Mouse (Mus musculus) brain, embryonic 14.5 days (tissue): ENCODE measurements around the gene Esrrg. TPM values are rescaled to one million over a fixed set of nuclear protein-coding genes. Genes with fewer than 3 reads are reported as not detected.
A peak's percentile ranks its signal among the peaks of the same experiment; 100 is the strongest.

Experiments used
- DNase-seq: peaks from one replicate; pipeline ENCODE4 v3.0.0-alpha.2; 2011; ENCODE audit warnings: low read depth
- CTCF ChIP-seq: fragments of 200-500 bp; IDR thresholded peaks from 2 replicates; pipeline ENCODE4 v1.5.1; 2012; ENCODE audit warnings: inconsistent platforms, mild to moderate bottlenecking, moderate library complexity, borderline replicate concordance; ENCODE audit not compliant: insufficient read depth, insufficient read length; ENCODE audit errors: extremely low read depth
- POLR2A ChIP-seq: fragments of 200-500 bp; IDR thresholded peaks from 2 replicates; pipeline ENCODE4 v1.6.1; 2012; ENCODE audit warnings: mild to moderate bottlenecking, inconsistent platforms, borderline replicate concordance; ENCODE audit not compliant: poor library complexity, insufficient read depth, insufficient read length, severe bottlenecking; ENCODE audit errors: extremely low read depth
- polyA plus RNA-seq: library from polyadenylated mRNA; depleted of rRNA; stranded (reverse); fragments of >200 nt; gene quantifications from 2 replicates; pipeline ENCODE4 v1.2.3, GENCODE M21; 2012

Esrrg gene
- polyA plus RNA-seq, 1 experiment, result 31.4 TPM

GRCm38 (mm10) chr1:187651688-187652241, 43.2 kb downstream of the Esrrg start:
- DNase-seq, result peak; percentile 81
- TF ChIP-seq POLR2A, result 0 out of 2 replicates have a peak, but pooled peaks have one; percentile 24
- no peak for TF ChIP-seq CTCF

- no peak for TF ChIP-seq CTCF
- TF ChIP-seq POLR2A, result no peak
- DNase-seq, result no peak
These were observed 43.9 kb downstream of the Esrrg start for GRCm38 (mm10) chr1:187652445-187652844.

GRCm38 (mm10) chr1:187653390-187653789, 44.8 kb downstream of the Esrrg start:
- TF ChIP-seq POLR2A (no peak), CTCF (no peak)
- no peak for DNase-seq

GRCm38 (mm10) chr1:187660963-187661362, 52.4 kb downstream of the Esrrg start:
- TF ChIP-seq CTCF, result no peak
- TF ChIP-seq POLR2A, result no peak
- DNase-seq, result peak; percentile 56

- peak; percentile 39 for DNase-seq
- TF ChIP-seq POLR2A, result no peak
These were observed 53.6 kb downstream of the Esrrg start for GRCm38 (mm10) chr1:187662083-187662609.

- peak; percentile 73 for DNase-seq
These were observed 54.8 kb downstream of the Esrrg start for GRCm38 (mm10) chr1:187663376-187663775.

GRCm38 (mm10) chr1:187664261-187664660, 55.7 kb downstream of the Esrrg start:
- no peak for DNase-seq
- no peak for TF ChIP-seq POLR2A
- no peak for TF ChIP-seq CTCF

More at GRCm38 (mm10) chr1:187663376-187663775, 54.8 kb downstream of the Esrrg start:
- TF ChIP-seq CTCF (no peak), POLR2A (no peak)

GRCm38 (mm10) chr1:187665901-187666600, 57.5 kb downstream of the Esrrg start:
- no peak for TF ChIP-seq POLR2A
- TF ChIP-seq CTCF, result no peak

GRCm38 (mm10) chr1:187669746-187670145, 61.2 kb downstream of the Esrrg start:
- TF ChIP-seq POLR2A (no peak), CTCF (no peak)
- DNase-seq, result no peak

More at GRCm38 (mm10) chr1:187665901-187666600, 57.5 kb downstream of the Esrrg start:
- DNase-seq, result peak; percentile 31

GRCm38 (mm10) chr1:187672446-187672845, 63.9 kb downstream of the Esrrg start:
- TF ChIP-seq POLR2A, result no peak
- no peak for TF ChIP-seq CTCF
- peak; percentile 77 for DNase-seq

GRCm38 (mm10) chr1:187674771-187675186, 66.2 kb downstream of the Esrrg start:
- TF ChIP-seq POLR2A (no peak), CTCF (no peak)
- peak; percentile 23 for DNase-seq

- TF ChIP-seq POLR2A (no peak), CTCF (no peak)
- no peak for DNase-seq
These were observed 68.0 kb downstream of the Esrrg start for GRCm38 (mm10) chr1:187676626-187677025.

- TF ChIP-seq CTCF (no peak), POLR2A (no peak)
- no peak for DNase-seq
These were observed 70.7 kb downstream of the Esrrg start for GRCm38 (mm10) chr1:187679246-187679645.
